Mouse (Mus musculus) C2C12 (cell line): ENCODE results near the gene BC029722. TPM values are rescaled to one million over a fixed set of nuclear protein-coding genes. Genes with fewer than 3 reads are reported as not detected.

Experiments used
- H3K27me3 ChIP-seq: one replicate; pipeline ENCODE4 v1.6.1; 2011; ENCODE audit not compliant: control insufficient read depth, insufficient read depth, insufficient read length
- H3K36me3 ChIP-seq: one replicate; pipeline ENCODE4 v1.6.1; 2011; ENCODE audit not compliant: control insufficient read depth, insufficient read depth
- H3K4me3 ChIP-seq: one replicate; pipeline ENCODE4 v1.5.1; 2011; ENCODE audit warnings: mild to moderate bottlenecking, control low read depth; ENCODE audit not compliant: poor library complexity, insufficient read depth, severe bottlenecking
- H3K79me2 ChIP-seq: one replicate; pipeline ENCODE4 v1.6.1; 2011; ENCODE audit not compliant: control insufficient read depth, insufficient read depth
- H3K79me3 ChIP-seq: one replicate; pipeline ENCODE4 v1.6.1; 2011; ENCODE audit warnings: low read depth, control low read depth
- H3ac ChIP-seq: one replicate; pipeline ENCODE3; 2011; ENCODE audit warnings: low read depth; ENCODE audit not compliant: control insufficient read depth, insufficient read length
- CEBPB ChIP-seq: IDR thresholded peaks from one replicate; pipeline ENCODE4 v1.6.1; 2011; ENCODE audit warnings: low read depth, mild to moderate bottlenecking, control low read depth, moderate library complexity
- CTCF ChIP-seq: IDR thresholded peaks from one replicate; pipeline ENCODE4 v1.5.1; 2011; ENCODE audit not compliant: control insufficient read depth, insufficient read depth, insufficient read length
- FOSL1 ChIP-seq: IDR thresholded peaks from one replicate; pipeline ENCODE4 v1.8.0; 2011; ENCODE audit warnings: mild to moderate bottlenecking, low read length; ENCODE audit not compliant: poor library complexity, insufficient read depth, severe bottlenecking
- MAX ChIP-seq: IDR thresholded peaks from one replicate; pipeline ENCODE4 v1.6.1; 2011; ENCODE audit warnings: mild to moderate bottlenecking, control low read depth
- MYOD1 ChIP-seq: IDR thresholded peaks from one replicate; pipeline ENCODE4 v1.6.1; 2011; ENCODE audit warnings: low read depth; ENCODE audit not compliant: control insufficient read depth, insufficient read length
- MYOG ChIP-seq: IDR thresholded peaks from one replicate; pipeline ENCODE4 v1.6.1; 2011; ENCODE audit not compliant: control insufficient read depth, insufficient read length; ENCODE audit errors: extremely low read depth
- USF1 ChIP-seq: IDR thresholded peaks from one replicate; pipeline ENCODE4 v1.6.1; 2011; ENCODE audit warnings: low read depth, mild to moderate bottlenecking, control low read depth, moderate library complexity
- polyA plus RNA-seq: library from polyadenylated mRNA; unstranded; fragments of >200 nt; fragmentation: generic; extraction: Trizol; gene quantifications from one replicate; pipeline ENCODE4 v1.2.1, GENCODE M21; 2012; ENCODE audit warnings: missing spikeins

Gene BC029722
- polyA plus RNA-seq, 1 experiment, result 32.9 TPM

GRCm38 (mm10) chr2:155784534-155784933 is 34.7 kb downstream of the BC029722 start:
- Histone ChIP-seq H3K79me3 (no peaks in the 10 kb centered on the region), H3ac (no peak overlapping the region), H3K4me3 (no peak overlapping the region), H3K27me3 (peaks cover 26% of the 10 kb centered on the region), H3K36me3 (no peaks in the 10 kb centered on the region), H3K79me2 (no peaks in the 10 kb centered on the region)
- TF ChIP-seq USF1, result no peak
- no peak for TF ChIP-seq MYOG
- no peak for TF ChIP-seq MYOD1
- TF ChIP-seq CTCF, result no peak
- no peak for TF ChIP-seq CEBPB
- TF ChIP-seq MAX, result no peak
- no peak for TF ChIP-seq FOSL1

- no peak overlapping the region for H3ac ChIP-seq
- H3K4me3 ChIP-seq, result no peak overlapping the region
- H3K79me3 ChIP-seq, result no peaks in the 10 kb centered on the region
- no peaks in the 10 kb centered on the region for H3K36me3 ChIP-seq
- peaks cover 51% of the 10 kb centered on the region for H3K27me3 ChIP-seq
- no peaks in the 10 kb centered on the region for H3K79me2 ChIP-seq
- TF ChIP-seq CEBPB (no peak), USF1 (no peak), CTCF (no peak), MYOG (no peak), FOSL1 (no peak)
Measured at GRCm38 (mm10) chr2:155779506-155779905, 39.7 kb downstream of the BC029722 start.

GRCm38 (mm10) chr2:155779066-155779465 is 40.2 kb downstream of the BC029722 start:
- H3K79me2 ChIP-seq, result no peaks in the 10 kb centered on the region
- no peak for TF ChIP-seq USF1
- TF ChIP-seq FOSL1, result no peak
- no peak for TF ChIP-seq CEBPB
- TF ChIP-seq MAX, result no peak
- TF ChIP-seq CTCF, result no peak
- no peak for TF ChIP-seq MYOD1
- H3K79me3 ChIP-seq, result no peaks in the 10 kb centered on the region
- peaks cover 53% of the 10 kb centered on the region for H3K27me3 ChIP-seq
- no peaks in the 10 kb centered on the region for H3K36me3 ChIP-seq
- no peak overlapping the region for H3K4me3 ChIP-seq
- no peak overlapping the region for H3ac ChIP-seq

- no peaks in the 10 kb centered on the region for H3K36me3 ChIP-seq
- H3K79me2 ChIP-seq, result no peaks in the 10 kb centered on the region
- peaks cover 64% of the 10 kb centered on the region for H3K27me3 ChIP-seq
Measured at GRCm38 (mm10) chr2:155778004-155778403, 41.2 kb downstream of the BC029722 start.

GRCm38 (mm10) chr2:155777688-155777985 is 41.6 kb downstream of the BC029722 start:
- Histone ChIP-seq H3K36me3 (no peaks in the 10 kb centered on the region), H3K4me3 (no peak overlapping the region), H3K79me3 (no peaks in the 10 kb centered on the region), H3ac (no peak overlapping the region), H3K79me2 (no peaks in the 10 kb centered on the region), H3K27me3 (peaks cover 66% of the 10 kb centered on the region)
- no peak for TF ChIP-seq CTCF
- TF ChIP-seq FOSL1, result no peak
- no peak for TF ChIP-seq MYOG
- no peak for TF ChIP-seq USF1
- no peak for TF ChIP-seq MYOD1
- TF ChIP-seq CEBPB, result no peak
- TF ChIP-seq MAX, result no peak

More at GRCm38 (mm10) chr2:155778004-155778403, 41.2 kb downstream of the BC029722 start:
- Histone ChIP-seq H3K4me3 (no peak overlapping the region), H3K79me3 (no peaks in the 10 kb centered on the region), H3ac (no peak overlapping the region)
- TF ChIP-seq MYOG (no peak), CEBPB (no peak), MAX (no peak), FOSL1 (no peak), USF1 (no peak), MYOD1 (no peak), CTCF (no peak)

GRCm38 (mm10) chr2:155776824-155777687 is 42.2 kb downstream of the BC029722 start:
- Histone ChIP-seq H3K36me3 (no peaks in the 10 kb centered on the region), H3K27me3 (peaks cover 66% of the 10 kb centered on the region), H3K79me2 (no peaks in the 10 kb centered on the region), H3K4me3 (no peak overlapping the region), H3ac (no peak overlapping the region), H3K79me3 (no peaks in the 10 kb centered on the region)
- no peak for TF ChIP-seq MAX
- no peak for TF ChIP-seq CTCF
- TF ChIP-seq CEBPB, result no peak
- TF ChIP-seq FOSL1, result no peak
- TF ChIP-seq USF1, result no peak
- TF ChIP-seq MYOG, result no peak
- TF ChIP-seq MYOD1, result no peak
